Mouse (Mus musculus) intestine, embryonic 15.5 days (tissue): ENCODE measurements around the gene Purb. TPM values are rescaled to one million over a fixed set of nuclear protein-coding genes. Genes with fewer than 3 reads are reported as not detected.

ENCODE experiments used
- ATAC-seq: fragments of 200-750 bp; cut with Nextera tagmentation; 2 replicates; pipeline ENCODE4 v1.8.0; 2017; ENCODE audit warnings: moderate TSS enrichment, moderate library complexity
- H3K27ac ChIP-seq: fragments of 300-500 bp; sonication (generic); 2 replicates; pipeline ENCODE4 v1.5.1; 2015; ENCODE audit warnings: mild to moderate bottlenecking, inconsistent platforms
- H3K27me3 ChIP-seq: fragments of 300-500 bp; sonication (generic); replicated peaks from 2 replicates; pipeline ENCODE4 v1.6.1; 2015; ENCODE audit warnings: inconsistent platforms
- H3K36me3 ChIP-seq: fragments of 300-500 bp; sonication (generic); 2 replicates; pipeline ENCODE4 v1.6.1; 2015; ENCODE audit warnings: inconsistent platforms
- H3K4me1 ChIP-seq: fragments of 300-500 bp; sonication (generic); replicated peaks from 2 replicates; pipeline ENCODE4 v1.6.1; 2015; ENCODE audit warnings: inconsistent platforms
- H3K4me2 ChIP-seq: fragments of 300-500 bp; sonication (generic); replicated peaks from 2 replicates; pipeline ENCODE4 v1.6.1; 2015; ENCODE audit warnings: mild to moderate bottlenecking, inconsistent platforms
- H3K4me3 ChIP-seq: fragments of 300-500 bp; sonication (generic); replicated peaks from 2 replicates; pipeline ENCODE4 v1.5.1; 2015; ENCODE audit warnings: inconsistent platforms
- H3K9ac ChIP-seq: fragments of 300-500 bp; sonication (generic); 2 replicates; pipeline ENCODE4 v1.6.1; 2015; ENCODE audit warnings: inconsistent platforms
- H3K9me3 ChIP-seq: fragments of 300-500 bp; sonication (generic); 2 replicates; pipeline ENCODE4 v1.6.1; 2016; ENCODE audit warnings: inconsistent platforms
- WGBS: fragments of 180-500 bp; shearing (Covaris S2); methylation state at CpG from one replicate; pipeline ENCODE4 v1.1.7; 2015; 5-methylcytosine and 5-hydroxymethylcytosine counted together
- polyA plus RNA-seq: library from polyadenylated mRNA; unstranded; fragments of >200 nt; fragmentation: Nextera tagmentation; extraction: Ambion mirVana; gene quantifications from 2 replicates; pipeline ENCODE4 v1.2.1, GENCODE M21; 2015

Gene Purb
- polyA plus RNA-seq, 1 experiment from 2014 or later: 28.8 TPM

DNA sequence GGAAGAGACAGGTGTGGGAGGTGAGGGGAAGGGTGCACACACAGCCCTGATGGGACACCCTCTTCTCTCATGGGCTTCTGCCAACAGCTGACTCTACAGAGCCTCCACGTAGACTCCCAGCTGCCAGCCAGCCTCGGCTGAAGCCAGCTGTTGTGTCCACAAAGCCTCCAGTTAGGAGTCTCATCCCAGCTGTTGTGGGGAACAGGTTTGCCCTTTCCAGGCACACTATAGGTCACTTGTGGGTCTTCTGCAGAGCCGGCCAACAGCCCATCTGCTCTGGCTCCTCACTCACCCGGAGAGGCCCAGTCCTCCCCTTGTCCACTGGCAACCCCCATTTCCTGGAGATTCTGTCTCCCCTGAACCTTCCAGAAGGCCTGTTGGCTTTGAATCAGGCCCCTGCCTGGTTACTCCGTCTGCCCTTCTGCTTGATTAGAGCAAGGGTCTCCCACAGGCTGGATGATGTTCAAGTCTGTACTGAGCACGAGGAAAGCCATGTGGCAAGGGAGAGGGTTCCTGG lies 6.0 kb upstream of the Purb start:
- Histone ChIP-seq H3K9ac (no peak overlapping the region), H3K36me3 (no peaks in the 10 kb centered on the region), H3K9me3 (no peaks in the 10 kb centered on the region), H3K4me3 (no peak overlapping the region), H3K27me3 (no peaks in the 10 kb centered on the region), H3K4me1 (0 out of 2 replicates have a peak, but pooled peaks cover 3% of the 10 kb centered on the region), H3K4me2 (no peak overlapping the region), H3K27ac (no peak overlapping the region)
- WGBS: 43% methylated on average over 6 of the region's 6 CpGs
- ATAC-seq: no peak

DNA sequence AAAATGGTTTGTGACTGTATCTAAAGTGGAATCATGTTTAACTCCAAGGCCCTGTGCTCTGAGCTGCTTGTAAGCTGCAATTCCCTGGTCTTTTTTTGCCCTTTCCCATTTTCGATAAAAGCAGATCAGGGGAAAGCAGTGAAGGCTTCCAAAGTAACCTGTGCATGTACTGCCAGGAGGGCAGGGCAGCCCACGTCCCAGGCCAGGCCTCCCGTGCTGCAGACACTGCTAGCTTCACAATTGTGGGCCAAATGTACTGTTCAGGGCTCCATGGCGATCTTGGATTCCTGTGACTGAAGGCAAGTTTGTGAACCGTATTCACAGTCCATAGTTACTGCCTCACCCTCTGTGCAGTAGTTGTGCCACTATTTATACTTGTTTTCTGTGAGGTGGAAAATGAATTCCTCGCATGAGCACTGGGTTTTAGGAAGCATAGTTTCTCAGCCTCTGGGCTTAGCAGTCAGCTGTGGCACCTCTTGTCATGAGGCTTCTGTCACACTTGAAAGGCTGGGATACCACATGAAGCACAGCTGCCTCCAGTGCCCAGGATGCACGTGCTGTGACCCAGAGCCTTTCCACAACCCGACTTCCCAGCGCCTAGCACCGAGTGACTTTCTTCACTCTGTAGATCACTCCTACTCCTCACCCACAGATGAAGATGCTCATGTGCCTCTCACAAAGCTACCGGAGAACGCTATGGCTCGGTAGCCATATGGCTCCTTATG lies 5.1 kb upstream of the Purb start:
- no peak overlapping the region for H3K9ac ChIP-seq
- H3K27ac ChIP-seq: no peak overlapping the region
- H3K4me3 ChIP-seq: no peak overlapping the region
- H3K4me1 ChIP-seq: 0 out of 2 replicates have a peak, but pooled peaks cover 3% of the 10 kb centered on the region
- H3K36me3 ChIP-seq: no peaks in the 10 kb centered on the region
- ATAC-seq: no peak
- 80% methylated on average over 13 of the region's 13 CpGs for WGBS
- no peak overlapping the region for H3K4me2 ChIP-seq
- H3K9me3 ChIP-seq: no peaks in the 10 kb centered on the region
- no peaks in the 10 kb centered on the region for H3K27me3 ChIP-seq

DNA sequence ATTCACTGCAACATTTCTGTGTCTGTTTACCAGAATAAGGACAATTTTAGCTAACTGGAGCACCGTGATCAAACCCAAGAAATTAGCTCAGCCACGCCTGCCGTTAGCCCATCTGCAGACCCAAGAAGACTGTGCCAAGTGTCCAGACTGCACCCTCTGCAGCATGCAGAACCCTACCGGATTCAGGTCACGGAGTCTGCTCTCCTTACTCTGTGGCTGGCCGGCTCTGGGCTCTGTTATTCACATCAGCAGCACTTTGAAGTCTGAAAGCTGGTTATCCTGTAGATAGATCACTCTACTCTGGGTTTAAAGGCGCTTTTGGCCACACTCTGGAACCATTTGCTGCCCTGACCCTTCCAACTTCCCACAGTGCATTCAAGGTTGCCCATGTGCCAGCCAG lies 4.5 kb upstream of the Purb start:
- Histone ChIP-seq H3K9ac (no peak overlapping the region), H3K4me3 (no peak overlapping the region), H3K27me3 (no peaks in the 10 kb centered on the region), H3K4me1 (0 out of 2 replicates have a peak, but pooled peaks cover 3% of the 10 kb centered on the region), H3K36me3 (no peaks in the 10 kb centered on the region), H3K9me3 (no peaks in the 10 kb centered on the region), H3K4me2 (no peak overlapping the region), H3K27ac (no peak overlapping the region)
- ATAC-seq: no peak
- WGBS: 68% methylated on average over 7 of the region's 7 CpGs

DNA sequence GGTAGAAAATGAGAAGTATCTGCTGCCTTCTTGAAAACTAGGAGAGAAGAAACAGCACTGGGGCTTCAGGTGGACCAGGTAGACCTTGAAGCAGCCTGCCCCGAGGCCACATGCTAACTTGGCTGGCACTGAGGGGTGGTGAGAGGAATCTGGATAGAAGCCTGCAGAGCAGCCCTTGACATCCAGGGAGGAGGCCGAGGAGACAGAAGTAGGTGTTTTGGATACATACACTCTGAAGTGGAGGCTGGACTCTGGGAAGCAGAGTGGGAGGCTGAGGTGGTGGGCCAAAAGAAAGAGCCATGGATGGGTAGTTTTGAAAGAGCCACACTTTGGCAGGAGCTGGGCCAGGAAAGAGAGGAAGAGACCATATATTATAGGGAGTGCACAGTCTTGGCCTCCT lies 3.5 kb upstream of the Purb start:
- 85% methylated on average over 2 of the region's 2 CpGs for WGBS

DNA sequence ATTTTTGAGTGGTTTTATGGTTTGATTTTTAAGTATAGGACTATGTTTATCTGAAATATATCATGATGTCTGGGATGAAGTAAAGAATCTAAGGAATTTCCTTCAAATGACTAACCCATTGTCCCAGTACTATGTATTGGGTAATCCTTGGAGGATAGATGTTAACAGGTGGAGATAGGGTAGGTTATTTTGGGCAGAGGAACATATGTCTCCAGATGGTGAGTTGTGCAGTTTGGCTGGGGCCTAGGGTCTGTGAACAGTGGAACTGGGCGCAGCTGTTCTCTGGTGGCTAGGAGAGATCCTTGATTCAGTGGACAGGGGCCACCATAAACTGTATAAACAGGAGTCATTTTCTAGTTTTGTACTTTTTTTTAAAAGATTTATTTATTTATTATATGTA lies 1.6 kb upstream of the Purb start:
- no peak overlapping the region for H3K4me2 ChIP-seq
- no peaks in the 10 kb centered on the region for H3K27me3 ChIP-seq
- no peaks in the 10 kb centered on the region for H3K36me3 ChIP-seq
- no peak overlapping the region for H3K4me3 ChIP-seq
- H3K9ac ChIP-seq: no peak overlapping the region
- no peaks in the 10 kb centered on the region for H3K9me3 ChIP-seq
- ATAC-seq: no peak
- 0 out of 2 replicates have a peak, but pooled peaks cover 6% of the 10 kb centered on the region for H3K4me1 ChIP-seq
- 88% methylated on average over 1 of the region's 1 CpGs for WGBS
- no peak overlapping the region for H3K27ac ChIP-seq

More for the DNA sequence above, 3.5 kb upstream of the Purb start:
- ATAC-seq: no peak
- no peaks in the 10 kb centered on the region for H3K36me3 ChIP-seq
- no peak overlapping the region for H3K4me3 ChIP-seq
- H3K27ac ChIP-seq: no peak overlapping the region
- H3K4me1 ChIP-seq: 0 out of 2 replicates have a peak, but pooled peaks cover 4% of the 10 kb centered on the region
- H3K9me3 ChIP-seq: no peaks in the 10 kb centered on the region
- no peak overlapping the region for H3K4me2 ChIP-seq
- H3K9ac ChIP-seq: no peak overlapping the region
- H3K27me3 ChIP-seq: no peaks in the 10 kb centered on the region

DNA sequence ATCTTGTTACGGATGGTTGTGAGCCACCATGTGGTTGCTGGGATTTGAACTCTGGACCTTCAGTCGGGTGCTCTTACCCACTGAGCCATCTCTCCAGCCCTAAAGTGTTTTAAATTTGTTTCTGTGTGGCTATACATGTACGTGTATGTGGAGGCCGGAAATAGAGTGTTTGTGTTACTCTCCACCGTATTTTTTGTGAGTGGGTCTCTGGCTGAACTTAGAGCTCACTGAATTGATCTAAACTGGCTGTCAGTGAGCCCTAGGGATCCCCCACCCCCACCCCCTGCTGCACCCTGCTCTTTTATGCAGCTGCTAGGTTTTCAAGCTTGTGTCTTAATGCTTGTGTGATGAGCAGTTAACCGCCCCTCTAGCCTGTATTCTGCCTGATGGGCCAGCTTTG lies 1.2 kb upstream of the Purb start:
- Histone ChIP-seq H3K4me1 (0 out of 2 replicates have a peak, but pooled peaks cover 6% of the 10 kb centered on the region), H3K27me3 (no peaks in the 10 kb centered on the region), H3K36me3 (no peaks in the 10 kb centered on the region), H3K4me2 (no peak overlapping the region), H3K4me3 (no peak overlapping the region), H3K27ac (no peak overlapping the region), H3K9ac (no peak overlapping the region), H3K9me3 (no peaks in the 10 kb centered on the region)
- ATAC-seq: no peak
- WGBS: 64% methylated on average over 6 of the region's 6 CpGs

DNA sequence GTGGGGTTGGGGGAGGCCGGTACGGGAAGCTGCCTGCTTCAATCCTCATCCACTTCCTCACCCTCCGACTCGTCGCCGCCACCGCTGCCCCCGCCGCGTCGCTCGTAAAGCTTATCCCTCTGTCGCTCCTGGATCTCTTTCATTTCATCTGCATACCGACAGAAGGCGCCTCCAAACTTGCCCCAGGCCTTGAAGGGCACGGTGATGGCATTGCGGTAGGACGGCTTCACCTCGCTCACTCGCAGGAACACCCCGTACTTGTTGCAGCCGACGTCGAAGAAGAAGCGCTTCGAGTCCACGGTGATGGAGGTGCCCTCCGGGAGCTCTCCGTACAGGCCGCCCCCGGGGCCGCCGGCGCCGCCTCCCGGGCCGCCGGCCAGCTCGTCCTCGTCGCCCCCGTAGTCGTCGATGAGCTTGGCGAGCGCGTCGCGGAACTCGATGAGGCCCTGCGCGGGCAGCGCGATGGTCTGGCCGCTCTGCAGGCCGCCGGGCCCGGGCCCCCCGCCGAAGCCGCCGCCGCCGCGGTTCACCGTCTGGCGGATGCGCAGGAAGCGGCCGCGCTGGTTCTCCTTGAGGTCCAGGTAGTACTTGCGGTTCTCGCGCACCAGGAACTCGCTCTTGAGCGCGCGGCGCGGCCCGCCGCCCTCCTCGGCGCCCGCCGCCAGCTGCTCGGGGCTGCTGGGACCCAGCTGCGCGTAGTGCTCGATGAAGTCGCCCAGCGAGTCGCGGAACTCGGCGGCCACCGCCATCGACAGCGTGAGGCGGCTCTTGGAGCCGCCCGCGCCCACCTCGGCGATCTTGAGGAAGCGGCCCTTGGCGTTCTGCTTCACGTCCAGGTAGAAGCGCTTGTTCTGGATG lies 614 bp downstream of the Purb start:
- peak overlapping the region; percentile 95 for H3K4me3 ChIP-seq
- no peaks in the 10 kb centered on the region for H3K9me3 ChIP-seq
- H3K4me1 ChIP-seq: peaks cover 15% of the 10 kb centered on the region
- H3K4me2 ChIP-seq: peak overlapping the region; percentile 80
- H3K36me3 ChIP-seq: no peaks in the 10 kb centered on the region
- peak; percentile 50 for ATAC-seq
- peak overlapping the region; percentile 97 for H3K9ac ChIP-seq
- peak overlapping the region; percentile 97 for H3K27ac ChIP-seq
- H3K27me3 ChIP-seq: no peaks in the 10 kb centered on the region
- under 1% methylated on average over 109 of the region's 109 CpGs for WGBS

DNA sequence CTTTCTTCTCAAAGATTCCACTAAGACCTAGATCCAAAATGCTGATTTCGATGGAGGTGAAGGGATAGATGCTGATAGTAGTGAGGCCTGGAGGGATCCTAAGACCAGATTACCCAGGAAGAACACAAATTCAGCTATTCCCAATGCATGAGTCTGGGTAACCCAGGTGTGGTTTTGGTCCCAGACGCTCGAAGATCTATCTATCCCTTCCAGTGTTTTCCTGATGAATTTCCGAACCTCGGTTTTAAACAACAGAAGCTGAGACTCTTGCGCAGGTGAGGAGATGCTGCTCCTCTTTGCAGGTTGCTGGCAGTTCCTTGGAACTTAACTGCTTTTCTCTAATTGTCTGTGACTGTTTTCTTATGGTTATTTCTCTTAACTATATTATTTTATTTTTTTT lies 1.3 kb downstream of the Purb start:
- Histone ChIP-seq H3K27me3 (no peaks in the 10 kb centered on the region), H3K27ac (peak overlapping the region; percentile 97; the same call in 1 of the 2 replicates), H3K4me2 (peak overlapping the region; percentile 80), H3K4me3 (peak overlapping the region; percentile 95), H3K9ac (peak overlapping the region; percentile 97), H3K36me3 (no peaks in the 10 kb centered on the region), H3K4me1 (peaks cover 18% of the 10 kb centered on the region), H3K9me3 (no peaks in the 10 kb centered on the region)
- 18% methylated on average over 6 of the region's 6 CpGs for WGBS
- ATAC-seq: no peak

DNA sequence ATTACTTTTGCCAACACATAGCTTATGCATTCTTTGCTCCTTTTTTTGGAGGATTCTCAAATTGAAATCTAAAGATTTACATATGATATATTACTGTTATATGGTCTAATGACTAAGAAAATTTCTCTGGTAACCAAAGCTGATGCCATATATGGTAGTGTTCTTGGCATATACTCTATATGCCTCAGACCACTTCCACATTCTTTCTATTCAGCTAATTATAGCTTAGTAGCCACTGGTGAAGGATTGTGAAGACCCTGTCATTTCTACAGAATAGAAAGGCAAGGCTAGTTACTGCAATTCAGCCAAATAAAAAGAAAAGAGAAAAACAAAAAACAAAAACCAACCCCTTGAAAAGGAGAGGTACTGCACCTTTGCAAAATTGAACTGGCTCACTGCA lies 3.6 kb downstream of the Purb start:
- Histone ChIP-seq H3K4me1 (peaks cover 18% of the 10 kb centered on the region), H3K27ac (0 out of 2 replicates have a peak overlapping the region, but pooled peaks have one; percentile 45), H3K4me2 (peak overlapping the region; percentile 51), H3K9ac (no peak overlapping the region), H3K4me3 (peak overlapping the region; percentile 28), H3K27me3 (no peaks in the 10 kb centered on the region), H3K36me3 (0 out of 2 replicates have a peak, but pooled peaks cover 2% of the 10 kb centered on the region), H3K9me3 (no peaks in the 10 kb centered on the region)
- no peak for ATAC-seq

DNA sequence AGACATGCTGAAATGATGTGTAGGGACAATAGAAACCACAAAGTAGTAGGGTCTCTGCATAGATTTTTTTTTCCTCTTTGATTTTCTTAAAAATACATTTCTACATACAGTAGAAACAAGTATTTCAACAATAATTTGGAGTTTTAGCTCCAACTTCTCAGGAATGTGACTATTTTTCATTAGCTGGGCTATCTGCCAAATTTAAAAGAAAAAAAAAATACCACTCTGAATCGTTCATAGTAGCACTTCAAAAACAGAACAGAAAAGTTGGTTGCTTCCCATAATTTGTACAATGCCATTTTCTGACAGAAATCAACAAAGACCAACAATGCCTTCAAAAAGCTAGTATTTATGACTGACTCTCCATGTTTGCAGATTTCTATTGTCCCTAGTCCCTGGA lies 4.2 kb downstream of the Purb start:
- Histone ChIP-seq H3K4me3 (peak overlapping the region; percentile 28), H3K4me1 (peaks cover 18% of the 10 kb centered on the region), H3K36me3 (0 out of 2 replicates have a peak, but pooled peaks cover 2% of the 10 kb centered on the region), H3K9ac (peak overlapping the region; percentile 26; the same call in 1 of the 2 replicates), H3K27ac (0 out of 2 replicates have a peak overlapping the region, but pooled peaks have one; percentile 45), H3K4me2 (peak overlapping the region; percentile 51), H3K9me3 (no peaks in the 10 kb centered on the region), H3K27me3 (no peaks in the 10 kb centered on the region)
- 12% methylated on average over 1 of the region's 1 CpGs for WGBS
- ATAC-seq: no peak

DNA sequence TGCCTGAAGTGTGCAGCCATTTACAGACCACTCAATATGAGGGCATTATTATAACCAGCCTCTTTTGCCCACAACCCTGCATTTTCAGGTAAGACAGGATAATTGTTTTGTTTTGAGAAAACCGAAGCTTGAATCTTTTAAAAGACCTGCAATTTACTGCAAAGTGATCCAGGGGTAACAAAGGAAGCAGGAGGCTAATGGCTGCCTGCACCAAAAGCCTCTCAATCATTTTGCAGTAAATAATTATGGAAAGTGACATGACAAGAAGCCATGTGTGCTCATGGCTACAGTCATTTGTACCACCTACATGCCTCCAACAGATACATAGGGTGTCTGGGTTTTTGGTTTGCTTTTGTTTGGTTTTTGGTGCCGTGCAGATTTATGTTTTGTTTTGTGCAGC lies 4.7 kb downstream of the Purb start:
- WGBS: 40% methylated on average over 2 of the region's 2 CpGs
- Histone ChIP-seq H3K27ac (peak overlapping the region; percentile 40; the same call in 1 of the 2 replicates), H3K4me2 (peak overlapping the region; percentile 51), H3K4me1 (peaks cover 18% of the 10 kb centered on the region), H3K9me3 (no peaks in the 10 kb centered on the region), H3K27me3 (no peaks in the 10 kb centered on the region), H3K4me3 (peak overlapping the region; percentile 27), H3K9ac (peak overlapping the region; percentile 26), H3K36me3 (0 out of 2 replicates have a peak, but pooled peaks cover 3% of the 10 kb centered on the region)
- no peak for ATAC-seq

DNA sequence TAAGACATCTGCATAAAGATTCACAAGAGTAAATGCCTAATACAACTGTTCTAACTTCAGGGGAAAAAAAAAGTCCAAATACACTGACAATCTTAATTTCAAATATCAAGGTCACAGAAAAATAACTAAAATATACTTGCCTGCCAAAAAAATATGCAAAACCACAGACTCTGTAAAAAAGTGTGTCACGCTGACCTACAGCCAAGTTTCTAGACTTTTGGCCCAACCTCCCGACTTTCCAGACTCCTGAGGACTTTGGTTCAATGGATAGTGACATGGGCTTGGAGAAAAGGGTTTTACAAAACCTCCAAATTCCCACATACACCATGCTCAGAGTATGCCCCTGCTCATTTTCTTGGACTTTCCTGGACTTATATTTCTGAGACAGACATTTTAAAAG lies 7.2 kb downstream of the Purb start:
- Histone ChIP-seq H3K9ac (no peak overlapping the region), H3K4me1 (peaks cover 15% of the 10 kb centered on the region), H3K27me3 (no peaks in the 10 kb centered on the region), H3K27ac (no peak overlapping the region), H3K9me3 (no peaks in the 10 kb centered on the region), H3K4me2 (no peak overlapping the region), H3K4me3 (no peak overlapping the region), H3K36me3 (0 out of 2 replicates have a peak, but pooled peaks cover 8% of the 10 kb centered on the region)
- 82% methylated on average over 2 of the region's 2 CpGs for WGBS
- no peak for ATAC-seq
